Mouse (Mus musculus): ENCODE measurements around the gene Immp2l. TPM values are rescaled to one million over a fixed set of nuclear protein-coding genes. Genes with fewer than 3 reads are reported as not detected.

Gene Immp2l
- polyA plus RNA-seq, 1 experiment from 2014 or later = 6.5 TPM

DNA sequence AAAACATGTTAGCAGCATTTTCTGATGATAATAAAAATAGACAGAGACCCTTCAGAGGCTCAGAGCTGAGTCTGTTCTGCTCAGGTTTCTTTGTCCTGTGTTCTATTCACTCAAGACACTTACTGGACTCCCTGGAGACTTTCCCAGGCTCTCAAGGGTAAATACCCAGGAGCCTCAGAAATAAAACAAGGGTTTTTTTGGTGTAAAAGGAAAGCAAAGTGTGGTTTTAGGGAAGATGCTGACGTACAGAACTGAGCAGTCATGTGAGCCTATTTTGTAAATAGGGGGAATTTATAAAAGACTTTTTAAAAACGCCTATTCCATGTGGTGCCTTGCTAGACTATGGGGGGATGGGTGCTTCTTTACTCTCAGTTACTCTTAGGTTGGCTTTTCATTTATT, 502.8 kb downstream of the Immp2l start:
- Histone ChIP-seq H3K27ac (ENCODE audit: low read depth, low read length) (no peak overlapping the region), H3K4me3 (ENCODE audit: low read length) (no peak overlapping the region), H3K4me1 (ENCODE audit: control insufficient read depth, insufficient read depth, low read depth, low read length) (no peaks in the 10 kb centered on the region), H3K36me3 (ENCODE audit: control insufficient read depth, insufficient read depth, low read length) (no peaks in the 10 kb centered on the region), H3K9me3 (ENCODE audit: control insufficient read depth, low read length) (no peaks in the 10 kb centered on the region), H3K9ac (ENCODE audit: low read depth, low read length) (no peak overlapping the region), H3K4me2 (ENCODE audit: low read length) (no peak overlapping the region), H3K27me3 (replicated peaks; ENCODE audit: control insufficient read depth, insufficient read depth, low read length) (no peaks in the 10 kb centered on the region)
- ATAC-seq = no peak
- 33% methylated on average over 2 of the region's 2 CpGs for WGBS

DNA sequence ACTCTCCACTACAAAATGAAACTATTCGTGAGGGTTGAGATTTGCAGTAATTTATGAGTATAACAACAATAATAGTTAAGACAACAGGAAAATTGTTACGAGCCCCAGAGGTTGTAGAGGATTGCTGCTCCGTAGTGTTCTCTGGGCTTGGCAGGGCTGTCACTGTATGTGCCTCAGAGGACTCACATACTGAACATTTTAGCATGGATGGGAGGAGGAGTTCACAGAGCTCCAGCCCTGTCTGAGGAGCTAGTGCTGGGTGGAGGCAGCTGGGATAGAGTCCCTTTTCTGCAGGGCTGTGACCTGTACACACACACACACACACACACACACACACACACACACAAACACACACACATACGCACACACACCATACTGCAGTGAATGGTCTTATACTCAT, 504.5 kb downstream of the Immp2l start:
- Histone ChIP-seq H3K4me2 (ENCODE audit: low read length) (no peak overlapping the region), H3K4me1 (ENCODE audit: control insufficient read depth, insufficient read depth, low read depth, low read length) (no peaks in the 10 kb centered on the region), H3K36me3 (ENCODE audit: control insufficient read depth, insufficient read depth, low read length) (no peaks in the 10 kb centered on the region), H3K27me3 (replicated peaks; ENCODE audit: control insufficient read depth, insufficient read depth, low read length) (no peaks in the 10 kb centered on the region), H3K9me3 (ENCODE audit: control insufficient read depth, low read length) (no peaks in the 10 kb centered on the region), H3K27ac (ENCODE audit: low read depth, low read length) (no peak overlapping the region), H3K9ac (ENCODE audit: low read depth, low read length) (no peak overlapping the region), H3K4me3 (ENCODE audit: low read length) (no peak overlapping the region)
- WGBS = 77% methylated on average over 4 of the region's 4 CpGs
- ATAC-seq = no peak

DNA sequence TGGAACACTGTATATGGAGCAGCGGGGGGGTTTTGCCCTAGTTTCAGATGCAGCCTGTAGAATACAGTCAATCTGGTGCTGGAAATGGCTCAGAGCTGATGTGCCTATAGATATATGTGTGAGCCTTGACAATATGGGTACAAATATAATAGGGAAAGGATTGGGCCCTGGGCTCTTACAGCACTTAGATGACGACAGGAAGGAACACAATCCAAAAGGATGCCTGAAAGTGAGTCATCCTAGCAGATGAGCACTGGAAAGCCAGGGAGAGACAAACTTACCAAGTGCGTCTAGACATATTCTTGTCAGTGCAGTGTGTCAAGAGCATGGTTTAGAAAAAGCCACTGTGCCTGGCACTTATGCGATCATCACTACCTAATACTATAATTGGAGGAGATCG, 516.1 kb downstream of the Immp2l start:
- H3K9ac ChIP-seq (ENCODE audit: low read depth, low read length) = no peak overlapping the region
- 94% methylated on average over 5 of the region's 5 CpGs for WGBS
- no peak overlapping the region for H3K4me3 ChIP-seq (ENCODE audit: low read length)
- H3K9me3 ChIP-seq (ENCODE audit: control insufficient read depth, low read length) = no peaks in the 10 kb centered on the region
- H3K27me3 ChIP-seq (replicated peaks; ENCODE audit: control insufficient read depth, insufficient read depth, low read length) = no peaks in the 10 kb centered on the region
- H3K27ac ChIP-seq (ENCODE audit: low read depth, low read length) = no peak overlapping the region
- H3K36me3 ChIP-seq (ENCODE audit: control insufficient read depth, insufficient read depth, low read length) = no peaks in the 10 kb centered on the region
- no peak overlapping the region for H3K4me2 ChIP-seq (ENCODE audit: low read length)
- no peak for ATAC-seq
- no peaks in the 10 kb centered on the region for H3K4me1 ChIP-seq (ENCODE audit: control insufficient read depth, insufficient read depth, low read depth, low read length)

DNA sequence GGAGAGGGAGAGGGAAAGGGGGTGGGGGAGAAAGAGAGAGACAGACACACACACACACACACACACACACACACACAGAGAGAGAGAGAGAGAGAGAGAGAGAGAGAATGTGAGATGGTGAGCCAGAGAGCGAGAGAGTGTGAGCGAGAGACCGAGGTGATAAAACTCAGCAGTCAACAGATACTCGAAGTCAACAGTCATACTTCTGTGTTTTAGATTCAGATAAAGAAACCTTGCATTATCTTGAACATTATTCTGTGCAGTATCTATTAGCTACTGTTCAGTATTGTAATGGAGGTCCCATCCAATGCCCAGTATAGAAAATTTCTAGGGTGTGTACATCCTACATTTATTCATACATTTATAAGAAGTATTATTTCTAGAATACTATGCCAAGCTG, 527.7 kb downstream of the Immp2l start:
- Histone ChIP-seq H3K36me3 (ENCODE audit: control insufficient read depth, insufficient read depth, low read length) (no peaks in the 10 kb centered on the region), H3K27ac (ENCODE audit: low read depth, low read length) (no peak overlapping the region), H3K4me2 (ENCODE audit: low read length) (no peak overlapping the region), H3K4me3 (ENCODE audit: low read length) (no peak overlapping the region), H3K9ac (ENCODE audit: low read depth, low read length) (no peak overlapping the region), H3K4me1 (ENCODE audit: control insufficient read depth, insufficient read depth, low read depth, low read length) (no peaks in the 10 kb centered on the region), H3K27me3 (replicated peaks; ENCODE audit: control insufficient read depth, insufficient read depth, low read length) (no peaks in the 10 kb centered on the region), H3K9me3 (ENCODE audit: control insufficient read depth, low read length) (no peaks in the 10 kb centered on the region)
- 95% methylated on average over 4 of the region's 4 CpGs for WGBS
- ATAC-seq = no peak

DNA sequence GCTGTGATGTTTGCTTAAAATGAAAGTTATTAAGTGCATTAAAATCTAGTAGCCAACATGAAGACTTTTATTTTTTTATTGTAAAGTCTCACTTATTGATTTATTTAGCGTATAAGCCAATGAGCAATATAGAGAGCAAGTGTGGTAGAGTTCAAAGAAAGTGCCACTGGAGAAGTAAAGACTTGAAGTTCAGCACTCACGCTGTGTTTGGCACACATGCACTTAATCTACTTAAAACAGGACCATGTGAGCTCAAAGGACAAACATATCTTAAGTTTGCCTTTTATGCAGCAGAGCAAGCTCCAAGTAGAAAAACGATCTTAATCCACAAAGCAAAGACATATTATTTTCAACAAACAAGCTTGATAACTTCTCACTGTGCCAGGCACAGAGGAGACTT, 533.9 kb downstream of the Immp2l start:
- Histone ChIP-seq H3K4me2 (ENCODE audit: low read length) (no peak overlapping the region), H3K27me3 (replicated peaks; ENCODE audit: control insufficient read depth, insufficient read depth, low read length) (no peaks in the 10 kb centered on the region), H3K4me3 (ENCODE audit: low read length) (no peak overlapping the region), H3K4me1 (ENCODE audit: control insufficient read depth, insufficient read depth, low read depth, low read length) (no peaks in the 10 kb centered on the region), H3K9ac (ENCODE audit: low read depth, low read length) (no peak overlapping the region), H3K9me3 (ENCODE audit: control insufficient read depth, low read length) (no peaks in the 10 kb centered on the region), H3K36me3 (ENCODE audit: control insufficient read depth, insufficient read depth, low read length) (no peaks in the 10 kb centered on the region), H3K27ac (ENCODE audit: low read depth, low read length) (no peak overlapping the region)
- ATAC-seq = no peak
- 71% methylated on average over 3 of the region's 3 CpGs for WGBS

DNA sequence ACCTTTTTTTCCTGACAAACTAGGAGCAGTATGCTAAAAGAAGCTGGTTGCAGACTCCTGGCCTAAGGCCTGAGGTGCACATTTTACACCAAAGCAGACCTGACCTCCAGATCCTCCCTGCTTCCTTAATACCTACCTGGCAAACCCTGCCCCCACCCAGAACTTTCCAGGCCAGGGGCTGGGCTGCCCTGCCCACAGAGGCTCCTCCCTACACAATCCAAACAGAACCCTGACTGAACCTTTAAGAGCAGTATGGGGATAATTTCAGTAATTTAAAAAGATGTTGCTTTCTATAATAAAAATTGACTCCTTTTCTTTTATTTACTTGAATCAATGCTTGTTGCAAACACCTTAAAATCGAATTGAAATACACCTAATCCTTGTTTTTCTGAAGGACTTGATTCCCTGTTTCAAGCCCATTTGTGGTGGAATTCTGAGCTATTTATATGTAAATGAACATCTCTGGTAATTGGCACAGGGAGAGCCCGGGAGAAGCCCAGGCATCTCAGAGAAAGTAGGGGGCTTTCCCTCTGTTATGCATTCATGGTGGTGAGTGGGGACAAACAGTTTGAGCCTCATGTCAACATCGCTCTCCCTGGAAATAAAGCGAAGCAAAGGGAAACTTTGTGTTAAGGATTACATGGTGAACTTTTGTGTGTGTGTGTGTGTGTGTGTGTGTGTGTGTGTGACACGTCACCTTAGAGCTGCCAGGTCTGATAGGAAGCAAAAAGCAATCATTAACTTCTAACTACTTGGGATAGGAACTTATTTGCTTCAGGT, 535.3 kb downstream of the Immp2l start:
- no peaks in the 10 kb centered on the region for H3K4me1 ChIP-seq (ENCODE audit: control insufficient read depth, insufficient read depth, low read depth, low read length)
- H3K4me3 ChIP-seq (ENCODE audit: low read length) = no peak overlapping the region
- no peak overlapping the region for H3K4me2 ChIP-seq (ENCODE audit: low read length)
- WGBS = 19% methylated on average over 5 of the region's 5 CpGs
- no peaks in the 10 kb centered on the region for H3K9me3 ChIP-seq (ENCODE audit: control insufficient read depth, low read length)
- no peak overlapping the region for H3K9ac ChIP-seq (ENCODE audit: low read depth, low read length)
- no peaks in the 10 kb centered on the region for H3K27me3 ChIP-seq (replicated peaks; ENCODE audit: control insufficient read depth, insufficient read depth, low read length)
- ATAC-seq = peak; percentile 61; the same call in 1 of the 2 replicates
- no peak overlapping the region for H3K27ac ChIP-seq (ENCODE audit: low read depth, low read length)
- no peaks in the 10 kb centered on the region for H3K36me3 ChIP-seq (ENCODE audit: control insufficient read depth, insufficient read depth, low read length)

DNA sequence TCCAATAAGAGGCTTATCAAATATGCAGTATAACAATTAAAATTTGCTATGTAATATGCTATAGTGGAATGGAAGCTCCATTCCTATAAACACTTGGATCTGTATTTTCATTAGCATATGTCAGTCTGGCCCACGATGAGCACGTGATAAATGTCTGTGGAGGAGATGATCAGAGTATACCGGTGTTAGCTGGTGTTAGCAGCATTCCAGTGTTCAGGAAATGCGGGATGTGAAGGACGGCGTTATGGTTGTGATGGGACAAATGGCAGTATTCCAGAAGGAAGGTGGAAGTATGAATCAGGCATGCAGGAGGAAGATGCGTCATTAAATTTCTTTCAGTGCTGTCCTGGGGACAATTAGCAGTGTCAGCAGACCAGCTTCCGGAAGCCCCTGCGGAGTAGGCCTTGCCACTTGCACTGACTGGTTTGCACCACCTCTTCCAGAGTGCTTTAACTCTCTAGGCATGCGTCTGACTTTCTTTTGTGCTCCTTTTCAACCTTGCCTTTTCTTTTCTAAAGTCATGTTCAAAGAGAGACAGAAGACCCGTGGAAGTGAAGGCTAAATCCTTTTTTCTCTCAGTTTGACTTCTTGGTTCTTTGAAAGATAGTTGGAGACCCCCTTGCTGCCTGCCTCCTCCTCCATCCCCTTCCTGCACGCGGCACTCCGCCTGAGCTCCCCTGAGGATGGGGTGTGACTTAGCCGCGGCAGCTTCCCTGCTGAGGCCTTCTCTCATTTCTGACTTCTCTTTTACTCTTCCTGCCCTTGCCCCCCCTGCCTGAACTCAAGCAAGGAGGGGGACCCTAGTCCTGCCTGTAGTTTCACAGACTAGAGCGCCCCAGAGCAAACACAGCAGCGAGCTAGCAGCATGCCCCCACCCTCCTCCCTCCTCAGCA, 541.9 kb downstream of the Immp2l start:
- H3K36me3 ChIP-seq (ENCODE audit: control insufficient read depth, insufficient read depth, low read length) = no peaks in the 10 kb centered on the region
- no peaks in the 10 kb centered on the region for H3K27me3 ChIP-seq (replicated peaks; ENCODE audit: control insufficient read depth, insufficient read depth, low read length)
- no peak overlapping the region for H3K9ac ChIP-seq (ENCODE audit: low read depth, low read length)
- no peaks in the 10 kb centered on the region for H3K9me3 ChIP-seq (ENCODE audit: control insufficient read depth, low read length)
- H3K4me1 ChIP-seq (ENCODE audit: control insufficient read depth, insufficient read depth, low read depth, low read length) = peaks cover 10% of the 10 kb centered on the region
- peak overlapping the region; percentile 34; the same call in 1 of the 2 replicates for H3K27ac ChIP-seq (ENCODE audit: low read depth, low read length)
- peak overlapping the region; percentile 46 for H3K4me2 ChIP-seq (ENCODE audit: low read length)
- peak; percentile 83 for ATAC-seq
- WGBS = 12% methylated on average over 18 of the region's 18 CpGs
- no peak overlapping the region for H3K4me3 ChIP-seq (ENCODE audit: low read length)

DNA sequence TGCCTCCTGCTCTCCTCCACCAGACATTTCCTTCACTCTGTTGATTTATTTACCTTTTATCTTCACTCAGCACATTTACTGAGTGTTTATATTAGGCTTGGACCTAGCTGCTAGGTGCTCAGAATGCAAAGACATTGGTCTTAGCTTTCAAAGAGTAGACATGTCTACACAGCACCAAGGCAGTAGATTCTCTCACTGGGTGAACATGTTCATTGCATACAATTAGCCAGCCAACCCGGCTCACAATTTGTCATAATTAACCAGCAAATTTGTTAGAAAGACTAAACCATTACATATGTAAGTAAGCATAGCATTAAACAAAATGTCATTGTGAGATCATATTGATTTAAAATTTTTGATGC, 542.5 kb downstream of the Immp2l start:
- H3K27me3 ChIP-seq (replicated peaks; ENCODE audit: control insufficient read depth, insufficient read depth, low read length) = no peaks in the 10 kb centered on the region
- H3K4me2 ChIP-seq (ENCODE audit: low read length) = peak overlapping the region; percentile 46
- H3K4me3 ChIP-seq (ENCODE audit: low read length) = no peak overlapping the region
- 24% methylated on average over 1 of the region's 1 CpGs for WGBS
- H3K27ac ChIP-seq (ENCODE audit: low read depth, low read length) = peak overlapping the region; percentile 34; the same call in 1 of the 2 replicates
- no peak overlapping the region for H3K9ac ChIP-seq (ENCODE audit: low read depth, low read length)
- peaks cover 10% of the 10 kb centered on the region for H3K4me1 ChIP-seq (ENCODE audit: control insufficient read depth, insufficient read depth, low read depth, low read length)
- no peaks in the 10 kb centered on the region for H3K9me3 ChIP-seq (ENCODE audit: control insufficient read depth, low read length)
- no peaks in the 10 kb centered on the region for H3K36me3 ChIP-seq (ENCODE audit: control insufficient read depth, insufficient read depth, low read length)
- peak; percentile 68; the same call in 1 of the 2 replicates for ATAC-seq

DNA sequence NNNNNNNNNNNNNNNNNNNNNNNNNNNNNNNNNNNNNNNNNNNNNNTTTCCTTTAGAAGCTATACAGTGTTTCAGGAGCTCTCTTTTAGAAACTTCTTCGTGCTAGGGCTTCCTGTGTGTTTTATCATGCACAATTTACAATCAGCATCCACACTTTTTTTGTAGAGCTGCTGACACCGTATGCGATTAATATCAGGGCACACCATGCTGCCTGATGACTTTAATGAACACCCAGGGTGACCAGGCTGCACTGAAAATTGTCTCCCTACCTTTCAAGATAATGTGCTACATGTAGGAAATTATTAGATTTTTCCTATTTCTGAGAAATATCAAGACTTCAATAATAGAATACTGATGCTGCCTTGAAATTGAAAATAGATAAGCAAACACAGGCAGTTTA, 549.9 kb downstream of the Immp2l start:
- no peak overlapping the region for H3K4me3 ChIP-seq (ENCODE audit: low read length)
- 45% methylated on average over 3 of the region's 3 CpGs for WGBS
- no peak overlapping the region for H3K27ac ChIP-seq (ENCODE audit: low read depth, low read length)
- no peaks in the 10 kb centered on the region for H3K9me3 ChIP-seq (ENCODE audit: control insufficient read depth, low read length)
- no peak overlapping the region for H3K4me2 ChIP-seq (ENCODE audit: low read length)
- H3K9ac ChIP-seq (ENCODE audit: low read depth, low read length) = no peak overlapping the region
- H3K27me3 ChIP-seq (replicated peaks; ENCODE audit: control insufficient read depth, insufficient read depth, low read length) = no peaks in the 10 kb centered on the region
- ATAC-seq = no peak
- no peaks in the 10 kb centered on the region for H3K36me3 ChIP-seq (ENCODE audit: control insufficient read depth, insufficient read depth, low read length)
- no peaks in the 10 kb centered on the region for H3K4me1 ChIP-seq (ENCODE audit: control insufficient read depth, insufficient read depth, low read depth, low read length)
